Mouse (Mus musculus) olfactory bulb, adult 2 months (tissue): ENCODE results near the gene Tmc8.

ENCODE experiments used
- CTCF ChIP-seq: fragments of 200-500 bp; IDR thresholded peaks from 2 replicates; pipeline ENCODE4 v1.5.1; 2012; ENCODE audit warnings: low read depth, mild to moderate bottlenecking, low read length, moderate library complexity; ENCODE audit not compliant: insufficient read depth
- POLR2A ChIP-seq: fragments of 200-500 bp; IDR thresholded peaks from 2 replicates; pipeline ENCODE4 v1.6.1; 2012; ENCODE audit warnings: mild to moderate bottlenecking, low read depth, low read length, moderate library complexity; ENCODE audit not compliant: insufficient read depth

GRCm38 (mm10) chr11:117778031-117778430 lies 3.8 kb upstream of the Tmc8 start:
- TF ChIP-seq CTCF (no peak), POLR2A (no peak)
